7 mouse cellular contexts compared by ENCODE assay signal in the genomic region with DNA sequence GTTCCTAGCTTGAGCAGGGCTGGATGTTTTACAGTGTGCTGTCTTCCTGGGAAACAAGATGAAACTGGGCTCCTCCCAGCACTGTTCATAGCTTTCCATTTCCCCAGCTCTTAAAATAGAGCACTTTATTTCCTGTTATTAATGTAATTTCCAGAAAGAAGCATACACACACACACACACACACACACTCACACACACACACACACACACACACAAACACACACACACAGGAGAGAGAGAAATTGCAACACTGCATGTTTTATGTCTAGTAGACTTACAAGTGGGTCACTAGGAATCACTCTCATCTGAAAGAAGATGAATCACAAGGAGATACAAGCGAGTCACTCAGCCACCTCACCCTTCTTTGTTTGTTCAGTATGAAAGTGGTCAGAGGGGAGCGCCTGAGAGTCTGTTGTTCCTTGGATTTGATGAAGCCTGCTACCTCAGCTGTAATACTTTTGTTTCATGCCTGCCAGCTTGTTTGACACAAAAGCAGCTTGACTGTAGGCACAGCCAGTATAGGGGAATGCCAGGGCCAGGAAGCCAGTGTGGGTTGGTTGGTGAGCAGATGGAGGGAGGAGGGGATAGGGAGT. TPM values are rescaled to one million over a fixed set of nuclear protein-coding genes. Genes with fewer than 3 reads are reported as not detected.
DNase-seq lines count a peak whose midpoint lies in the region; ATAC-seq and TF ChIP-seq lines count a peak whose summit lies in the region.
"Not testable (repeated sequence)": the region's sequence is repeated elsewhere in the genome, so short reads cannot be mapped to it uniquely, and the experiment has no call there.

No protein-coding gene starts in this region.

- not testable (repeated sequence) for H3K4me3 ChIP-seq in forebrain, embryonic 12.5 days (replicated peaks); layer of hippocampus, adult 2 months; liver, embryonic 16.5 days (ENCODE audit: low read depth, low read length); midbrain, postnatal 0 days (ENCODE audit: low read depth, low read length)

- H3K9me3 ChIP-seq in forebrain, embryonic 12.5 days; liver, embryonic 16.5 days (replicated peaks; ENCODE audit: control insufficient read depth, low read length); midbrain, postnatal 0 days (ENCODE audit: low read length): not testable (repeated sequence)

- DNase-seq in adrenal gland, postnatal 10 days, result peak; percentile 1
- DNase-seq in heart, adult 9 months (ENCODE audit: low spot score in 2 of 2), result peak; percentile 41 to 64
- peak; percentile 4 for DNase-seq in kidney, adult 18-20 months
- DNase-seq in layer of hippocampus, adult 2 months (ENCODE audit: low spot score in 2 of 2), result peak; percentile 57 to 63
- peak; percentile 6 for DNase-seq in midbrain, postnatal 0 days (ENCODE audit: low spot score)

- 77% methylated on average over 2 of the region's 2 CpGs for WGBS in forebrain, embryonic 12.5 days
- WGBS in liver, embryonic 16.5 days (ENCODE audit: insufficient replicate concordance), result 69% methylated on average over 2 of the region's 2 CpGs
- WGBS in midbrain, postnatal 0 days, result 64% methylated on average over 2 of the region's 2 CpGs

- not testable (repeated sequence) for H3K9ac ChIP-seq in forebrain, embryonic 12.5 days; liver, embryonic 16.5 days (ENCODE audit: low read depth, low read length); midbrain, postnatal 0 days (replicated peaks; ENCODE audit: low read length, poor library complexity, severe bottlenecking)

- H3K27me3 ChIP-seq in forebrain, embryonic 12.5 days; liver, embryonic 16.5 days (ENCODE audit: control insufficient read depth, insufficient read depth, low read depth, low read length); midbrain, postnatal 0 days (ENCODE audit: insufficient read depth, low read length): not testable (repeated sequence)

- not testable (repeated sequence) for H3K4me2 ChIP-seq in forebrain, embryonic 12.5 days; liver, embryonic 16.5 days (ENCODE audit: low read depth, low read length); midbrain, postnatal 0 days (ENCODE audit: low read depth, low read length, poor library complexity, severe bottlenecking)

- 0 out of 2 replicates have a peak, but pooled peaks have one; percentile 23 for ATAC-seq in forebrain, embryonic 12.5 days (ENCODE audit: low FRiP score)
- ATAC-seq in liver, embryonic 16.5 days (ENCODE audit: low read depth), result peak; percentile 30; the same call in 1 of the 2 replicates
- ATAC-seq in midbrain, postnatal 0 days (ENCODE audit: low FRiP score), result not testable (repeated sequence)

- not testable (repeated sequence) for H3K27ac ChIP-seq in forebrain, embryonic 12.5 days; layer of hippocampus, adult 2 months; liver, embryonic 16.5 days (ENCODE audit: low read length); midbrain, postnatal 0 days (ENCODE audit: low read depth, low read length)

- H3K4me1 ChIP-seq in forebrain, embryonic 12.5 days; liver, embryonic 16.5 days (ENCODE audit: control insufficient read depth, low read depth, low read length); midbrain, postnatal 0 days (ENCODE audit: insufficient read depth, low read length): not testable (repeated sequence)

- not testable (repeated sequence) for TF ChIP-seq CTCF in layer of hippocampus, adult 2 months (conservative IDR thresholded peaks at IDR 0.05); midbrain, postnatal 0 days (IDR thresholded peaks at IDR 0.05)

- H3K36me3 ChIP-seq in forebrain, embryonic 12.5 days (replicated peaks); liver, embryonic 16.5 days (ENCODE audit: control insufficient read depth, insufficient read depth); midbrain, postnatal 0 days (ENCODE audit: insufficient read depth, low read length): not testable (repeated sequence)

RNA-seq across cellular contexts. Expression of gene Ifi204, which starts 36.0 kb away (rescaled TPM):
- 1 to 10 TPM; 2.8 to 4.9 TPM for total RNA-seq in adrenal gland, postnatal 10 days (2021)
- 0.36 and 0.72 TPM in 2 replicates for polyA plus RNA-seq in forebrain, embryonic 12.5 days (2016; fragmentation: Nextera tagmentation; extraction: Ambion mirVana)
- total RNA-seq in layer of hippocampus, adult 2 months (2021), result under 1 TPM; 0.26 to 0.27 TPM
- polyA plus RNA-seq in liver, embryonic 16.5 days (2015; fragmentation: Nextera tagmentation; extraction: Ambion mirVana), result 3.9 and 4.6 TPM in 2 replicates
- total RNA-seq in midbrain, postnatal 0 days (2014; rRNA removed), result 0.19 and 0.55 TPM in 2 replicates
- polyA plus RNA-seq in midbrain, postnatal 0 days (2015; fragmentation: Nextera tagmentation; extraction: Ambion mirVana), result 1.1 TPM in 2 replicates

Comparison
In these comparisons a context has a peak if more than half of its experiments do, and no peak if none do; other contexts are left out.
1. DNase-seq: peak in every context shown above with its lines; median percentile 60 in layer of hippocampus, adult 2 months; 52 in heart, adult 9 months; 6 in midbrain, postnatal 0 days; 4 in kidney, adult 18-20 months; 1 in adrenal gland, postnatal 10 days.